Mouse (Mus musculus): ENCODE measurements around the gene Ffar4.

- no peak for TF ChIP-seq CTCF (IDR thresholded peaks at IDR 0.05; ENCODE audit: low read depth, low read length)
- TF ChIP-seq POLR2A (IDR thresholded peaks at IDR 0.05; ENCODE audit: insufficient read depth, low read length), result no peak
Observed at GRCm38 (mm10) chr19:38112575-38112974, 15.7 kb downstream of the Ffar4 start.
